Mouse (Mus musculus) liver, adult (tissue): ENCODE results near the gene Gpc4.
A peak's percentile ranks its signal among the peaks of the same experiment; 100 is the strongest.

Source experiments
- GATA4 ChIP-seq: IDR thresholded peaks from 2 replicates; pipeline ENCODE4 v1.6.1; 2014; ENCODE audit warnings: mild to moderate bottlenecking, low read length; ENCODE audit not compliant: insufficient replicate concordance

The Gpc4 gene

DNA sequence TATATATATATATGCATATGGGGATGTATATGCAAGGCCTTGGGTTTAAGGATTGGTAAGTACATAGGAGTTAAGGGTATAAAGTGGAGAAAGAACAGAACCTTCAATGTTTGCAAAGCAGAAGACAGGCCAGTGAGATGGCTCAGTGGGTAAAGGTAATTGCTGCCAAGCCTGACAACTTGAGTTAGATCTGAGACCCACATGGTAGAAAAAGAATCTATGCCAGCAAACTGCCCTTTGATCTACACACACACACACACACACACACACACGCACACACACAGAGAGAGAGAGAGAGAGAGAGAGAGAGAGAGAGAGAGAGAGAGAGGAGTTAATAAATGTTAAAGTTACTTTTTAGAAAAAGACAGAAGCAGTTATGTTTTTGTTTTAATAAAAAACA lies 56.1 kb downstream of the Gpc4 start:
- TF ChIP-seq GATA4, result no peak

DNA sequence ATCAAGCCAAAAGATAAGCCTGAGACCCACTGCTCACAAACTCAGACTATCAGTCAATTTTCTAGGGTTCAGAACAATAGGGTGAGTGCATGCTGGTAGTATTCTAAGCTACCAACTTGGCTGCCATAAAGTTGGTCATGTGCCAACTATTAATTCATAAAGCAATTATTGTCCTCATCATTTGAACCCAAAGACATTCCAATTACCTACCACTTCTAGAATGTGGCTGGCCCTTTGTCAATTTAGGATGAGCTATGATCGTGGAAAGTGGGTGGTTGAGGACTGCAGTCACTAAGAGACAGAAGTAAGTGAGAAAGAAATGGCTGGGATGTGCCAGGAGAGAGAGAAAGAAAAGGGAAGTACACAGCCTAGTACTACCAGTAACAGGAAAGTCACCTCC lies 61.3 kb downstream of the Gpc4 start:
- TF ChIP-seq GATA4, result no peak

DNA sequence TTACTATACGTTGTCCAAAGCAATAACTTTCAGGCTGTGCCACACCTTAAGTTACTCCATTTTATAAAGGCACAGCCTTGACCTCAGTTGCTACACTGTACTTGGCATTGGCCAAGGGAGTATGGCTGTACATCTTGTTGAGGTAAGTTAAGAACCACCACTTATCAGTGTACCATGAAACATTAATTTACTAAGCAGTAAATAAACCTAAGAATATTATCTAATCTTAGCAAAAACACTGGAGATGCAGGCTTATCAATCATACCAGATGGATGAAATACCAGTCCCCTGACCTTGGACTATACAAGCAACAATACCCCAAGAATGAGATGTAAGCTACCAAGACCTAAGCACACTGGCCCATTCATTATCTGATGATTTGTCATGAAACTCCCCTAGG lies 63.1 kb downstream of the Gpc4 start:
- TF ChIP-seq GATA4, result no peak

DNA sequence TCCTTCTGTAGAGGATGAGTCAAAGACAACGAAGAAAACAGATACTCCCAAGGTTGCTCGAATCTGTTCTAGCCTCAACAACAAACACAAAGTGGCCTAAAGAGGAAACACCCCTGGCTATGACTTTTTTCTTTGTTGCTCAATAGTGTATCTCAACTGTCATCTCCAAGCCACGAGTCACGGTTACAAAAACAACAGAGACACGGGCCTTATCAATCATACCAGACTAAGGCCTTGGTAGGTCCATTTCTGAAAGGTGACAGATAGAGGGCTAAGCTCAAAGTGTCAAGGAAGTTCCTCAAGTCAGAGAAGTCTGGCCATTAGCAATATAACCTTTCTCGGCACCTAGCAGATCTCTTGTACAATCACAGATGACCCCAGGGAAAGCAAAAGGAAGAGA lies 63.6 kb downstream of the Gpc4 start:
- no peak for TF ChIP-seq GATA4

DNA sequence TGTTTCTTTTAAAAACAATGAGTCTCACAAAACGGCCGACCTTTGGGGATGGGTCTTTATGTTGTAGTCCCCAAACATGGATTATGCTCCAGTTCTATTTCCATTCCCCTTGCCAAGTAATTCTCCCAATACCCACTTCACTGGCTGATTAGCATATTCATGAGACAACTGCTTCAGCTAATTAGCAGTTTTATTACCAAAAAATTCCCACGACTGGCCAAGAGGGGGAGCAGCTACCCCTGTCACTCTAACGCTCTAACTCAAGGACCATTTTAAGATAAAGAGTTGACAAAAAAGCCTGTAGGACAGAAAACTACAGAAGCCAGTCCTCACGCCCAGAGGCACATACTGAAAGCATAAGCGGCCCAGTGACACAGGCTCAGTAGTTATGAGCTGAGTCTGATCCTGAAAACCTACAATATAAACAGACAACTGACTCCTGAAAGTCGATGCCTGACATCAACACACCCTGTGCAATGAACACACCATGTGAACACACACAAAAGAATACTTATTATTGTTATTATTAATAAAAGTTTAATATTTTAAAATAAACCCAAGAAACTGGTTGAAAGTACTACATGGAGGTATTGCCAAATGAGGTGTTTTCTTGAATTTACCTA lies 77.2 kb downstream of the Gpc4 start:
- TF ChIP-seq GATA4, result no peak

DNA sequence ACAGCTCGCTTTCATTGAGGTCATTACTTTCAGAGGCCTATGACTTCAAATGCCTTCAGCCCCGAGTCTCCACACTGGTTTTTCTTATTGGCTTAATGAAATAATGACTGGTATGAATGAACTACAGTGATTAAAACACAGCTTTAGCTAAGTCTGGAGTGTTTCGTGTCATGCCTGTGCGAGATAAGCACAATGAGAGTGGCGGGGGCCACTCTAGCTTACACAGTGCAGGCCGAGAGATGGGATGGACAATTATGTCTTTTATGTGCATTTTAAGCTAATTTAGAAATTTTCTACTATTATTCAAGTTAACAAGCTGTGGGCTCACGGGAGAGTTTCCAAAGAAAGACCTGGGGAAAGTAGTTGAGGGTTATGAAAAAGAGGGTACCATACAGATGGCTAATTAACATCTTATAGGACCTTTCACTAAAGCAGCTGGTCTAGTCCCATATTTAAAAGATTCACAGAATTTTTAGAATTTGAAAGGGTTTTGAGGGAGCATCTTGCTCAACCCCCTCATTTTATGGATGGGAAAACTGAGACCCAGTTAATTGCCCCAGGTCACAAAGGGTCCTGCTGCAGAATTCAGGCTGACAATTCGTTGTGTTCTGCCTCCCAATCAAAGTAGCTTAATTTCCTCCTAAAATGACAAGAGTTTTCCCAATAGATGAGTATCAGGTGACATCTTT lies 78.0 kb downstream of the Gpc4 start:
- no peak for TF ChIP-seq GATA4

DNA sequence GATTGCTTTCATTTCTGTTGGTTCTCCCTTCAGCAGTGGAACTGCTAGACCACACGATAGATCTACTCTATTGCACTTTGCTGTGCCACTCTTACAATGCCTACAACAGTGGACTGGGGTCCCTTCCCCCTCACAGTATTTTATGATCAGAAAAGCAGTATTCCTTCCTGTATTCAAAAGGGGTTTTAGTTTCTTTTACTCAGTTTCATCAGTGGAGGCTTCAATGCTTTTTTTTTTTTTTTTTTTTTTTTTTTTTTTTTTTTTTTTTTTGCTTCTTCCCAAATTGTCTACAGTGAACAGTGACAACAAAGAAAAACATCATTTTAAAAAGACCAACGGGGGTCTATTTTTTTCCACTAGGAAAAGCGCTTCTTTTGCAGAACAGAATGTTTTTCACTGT lies 81.5 kb downstream of the Gpc4 start:
- no peak for TF ChIP-seq GATA4

DNA sequence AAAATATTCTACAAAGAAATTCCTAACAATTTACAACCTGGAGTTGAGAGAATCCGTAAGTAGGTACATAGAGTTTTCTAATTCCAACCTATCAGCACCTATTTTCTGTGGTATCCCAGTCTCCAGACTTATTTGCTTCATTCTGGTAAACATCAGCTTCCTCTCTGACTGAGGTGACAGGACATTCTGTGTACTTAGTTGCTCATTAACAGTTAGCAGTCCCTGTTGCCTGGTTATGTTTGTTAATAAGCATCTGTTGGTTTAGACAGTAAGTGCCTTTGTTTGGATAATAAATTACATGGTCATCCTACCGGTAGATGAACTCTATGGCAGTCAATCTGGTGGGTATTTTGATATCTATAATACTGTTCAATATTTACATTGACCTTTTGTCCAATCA lies 92.6 kb downstream of the Gpc4 start:
- TF ChIP-seq GATA4, result no peak

DNA sequence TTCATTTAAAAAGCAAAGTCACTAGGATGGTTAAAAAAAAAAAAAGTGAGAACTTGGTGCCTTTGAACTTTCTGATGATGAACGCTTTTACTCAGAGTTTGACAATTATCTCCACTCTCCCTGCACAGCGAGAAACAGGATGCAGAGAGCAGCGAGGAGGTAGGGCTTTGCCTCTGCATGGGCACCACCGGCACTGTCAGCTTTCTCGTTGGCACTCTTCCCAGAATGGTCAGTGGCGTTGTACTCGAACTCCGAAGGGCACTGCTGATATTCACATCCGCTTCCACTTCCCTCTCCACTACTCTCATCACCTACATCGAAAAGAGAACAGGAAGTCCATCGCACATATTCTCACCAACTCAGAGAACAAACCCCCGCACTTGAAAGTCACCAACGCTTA lies 111.6 kb downstream of the Gpc4 start:
- TF ChIP-seq GATA4, result peak; percentile 19; the same call in 1 of the 2 replicates

DNA sequence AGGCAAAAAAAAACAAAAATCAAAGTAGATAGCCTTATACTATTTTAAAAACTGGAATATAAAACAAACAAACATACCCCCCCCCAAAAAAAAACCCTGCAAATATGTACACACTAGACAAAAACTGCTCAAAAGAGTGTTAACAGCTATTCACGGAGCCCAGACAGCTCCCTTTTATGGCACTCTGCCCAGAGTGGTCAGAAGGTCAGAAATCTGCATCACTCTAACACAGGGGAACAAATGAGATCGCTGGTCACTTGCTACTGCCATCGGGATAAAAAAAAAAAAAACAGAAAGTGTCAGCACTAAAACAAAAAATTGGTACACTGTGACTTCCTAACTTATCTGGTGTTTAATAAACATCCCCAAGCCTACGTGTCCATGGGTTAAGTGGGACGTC lies 113.0 kb downstream of the Gpc4 start:
- TF ChIP-seq GATA4, result no peak

DNA sequence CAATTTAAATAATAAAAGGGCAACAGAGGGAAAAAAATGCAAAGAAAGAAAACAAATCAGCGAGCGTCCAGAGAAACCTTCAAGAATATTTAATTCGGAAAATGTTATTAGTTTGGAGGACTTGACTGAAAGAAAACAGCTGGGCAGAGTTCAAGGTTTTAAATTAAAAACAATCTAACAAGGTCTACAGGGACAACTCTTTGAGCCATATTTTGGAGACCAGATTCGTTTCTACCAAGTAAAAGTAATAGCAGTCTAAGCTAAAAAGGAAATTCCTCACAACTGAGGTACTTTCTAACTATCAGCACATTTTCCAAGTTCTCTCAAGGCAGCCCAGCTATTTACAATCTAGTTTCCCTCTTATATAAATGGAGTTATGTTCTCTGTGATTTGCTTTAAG lies 114.1 kb downstream of the Gpc4 start:
- no peak for TF ChIP-seq GATA4

DNA sequence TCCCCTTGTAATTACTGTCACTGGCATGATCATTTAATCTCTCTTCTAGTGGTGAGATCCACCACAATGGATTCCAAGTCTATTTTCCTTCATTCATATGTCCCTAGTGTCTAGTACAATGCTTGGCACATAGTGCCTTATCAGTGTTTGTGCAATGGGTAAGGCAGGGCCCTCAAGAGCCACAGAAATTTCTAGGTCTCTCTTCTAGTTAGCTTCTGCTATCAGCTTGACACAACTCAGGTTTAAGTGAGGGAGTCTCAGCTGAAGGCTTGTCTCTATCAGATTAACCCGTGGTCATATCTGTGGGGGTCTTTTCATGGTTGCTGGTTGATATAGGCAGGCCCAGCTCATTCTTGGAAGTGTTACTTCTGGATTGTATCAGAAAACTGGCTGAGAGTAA lies 125.2 kb downstream of the Gpc4 start:
- no peak for TF ChIP-seq GATA4

DNA sequence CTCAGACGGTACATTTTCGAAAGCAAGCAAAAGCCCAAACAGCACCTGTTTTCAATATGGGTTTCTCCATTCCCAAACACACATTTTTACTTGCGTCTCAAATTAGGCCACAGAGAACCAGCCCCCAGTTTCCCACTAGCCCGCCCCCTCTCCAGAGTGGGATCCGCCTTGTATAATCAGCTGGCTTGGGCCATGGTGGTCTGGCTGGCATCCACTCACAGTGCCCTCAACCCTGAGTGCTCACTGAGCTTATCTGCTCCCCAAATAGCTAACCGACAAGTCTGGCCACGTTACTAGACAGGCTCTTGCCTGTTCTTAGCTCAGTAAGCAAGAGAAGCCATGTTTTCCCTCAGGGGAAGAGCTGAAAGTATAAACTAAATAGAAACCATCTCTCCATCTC lies 134.9 kb downstream of the Gpc4 start:
- no peak for TF ChIP-seq GATA4

DNA sequence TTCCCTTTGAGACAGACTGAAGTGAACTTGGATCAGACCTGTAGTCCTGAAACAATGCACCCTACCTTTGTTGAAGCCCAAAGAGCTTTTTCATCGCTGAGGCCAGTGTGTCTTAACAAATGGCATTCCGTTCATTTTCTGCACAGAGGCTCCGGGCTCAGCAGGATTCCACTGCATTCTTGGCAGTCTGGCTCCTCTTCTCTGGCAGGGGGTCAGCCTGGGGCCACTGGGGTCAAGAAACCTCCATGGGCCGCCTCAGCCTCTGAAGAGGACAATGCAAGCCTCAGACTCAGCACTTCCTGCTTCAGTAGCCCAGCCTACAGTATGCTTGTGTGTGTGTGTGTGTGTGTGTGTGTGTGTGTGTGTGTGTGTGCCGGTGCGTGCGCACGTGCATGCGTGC lies 147.4 kb downstream of the Gpc4 start:
- TF ChIP-seq GATA4, result no peak
